Mouse (Mus musculus) CH12.LX (cell line): ENCODE data around the gene Robo2. TPM values are rescaled to one million over a fixed set of nuclear protein-coding genes. Genes with fewer than 3 reads are reported as not detected.

Experiments
- DNase-seq: peaks from one replicate; pipeline ENCODE4 v3.0.0-alpha.2; 2013; ENCODE audit errors: extremely low read depth
- H3K27ac ChIP-seq: 2 replicates; pipeline ENCODE4 v1.5.1; 2012; ENCODE audit warnings: low read depth, mild to moderate bottlenecking, control low read depth, moderate library complexity; ENCODE audit not compliant: insufficient read depth
- H3K27me3 ChIP-seq: replicated peaks from 2 replicates; pipeline ENCODE3; 2012; ENCODE audit warnings: inconsistent platforms
- H3K36me3 ChIP-seq, 2 experiments: replicated peaks in 1 of 2; 2 replicates each; pipeline versions ENCODE3 to v1.6.1; 2012; ENCODE audit warnings: inconsistent platforms in 1 of 2, low read length in 1 of 2, mild to moderate bottlenecking in 1 of 2, mixed read lengths in 1 of 2, moderate library complexity in 1 of 2; ENCODE audit not compliant: control insufficient read depth in 1 of 2, insufficient read depth in 1 of 2
- H3K4me1 ChIP-seq, 2 experiments: 2 replicates each; pipeline ENCODE4 v1.6.1; 2012; ENCODE audit warnings: inconsistent platforms in 1 of 2, moderate library complexity in 1 of 2; ENCODE audit not compliant: insufficient read depth in 2 of 2, control insufficient read depth in 1 of 2
- H3K4me2 ChIP-seq: 2 replicates; pipeline ENCODE4 v1.6.1; 2012; ENCODE audit warnings: low read depth, mild to moderate bottlenecking, control low read depth; ENCODE audit not compliant: poor library complexity, insufficient read depth, severe bottlenecking
- H3K4me3 ChIP-seq, 3 experiments: fragments of 150-350 bp in 1 of 3; sonication (generic) in 1 of 3; replicated peaks in 1 of 3; 2 replicates each; pipeline versions ENCODE3 to v1.5.1; 2011 to 2012; ENCODE audit warnings: low read depth in 2 of 3, low read length in 2 of 3, mild to moderate bottlenecking in 2 of 3, moderate library complexity in 2 of 3, control low read depth in 1 of 3, improper control_type of control experiment in 1 of 3, inconsistent platforms in 1 of 3, mixed read lengths in 1 of 3; ENCODE audit not compliant: poor library complexity in 1 of 3
- H3K79me2 ChIP-seq: replicated peaks from 2 replicates; pipeline ENCODE4 v1.6.1; 2012; ENCODE audit warnings: mild to moderate bottlenecking, moderate library complexity; ENCODE audit not compliant: control insufficient read depth, poor library complexity, insufficient read depth, severe bottlenecking; ENCODE audit errors: extremely low read depth
- H3K9ac ChIP-seq: 2 replicates; pipeline ENCODE4 v1.6.1; 2012; ENCODE audit warnings: low read depth, mild to moderate bottlenecking, control low read depth, moderate library complexity; ENCODE audit not compliant: insufficient read depth
- H3K9me3 ChIP-seq: replicated peaks from 2 replicates; pipeline ENCODE3; 2012; ENCODE audit warnings: low read length, inconsistent platforms, mixed read lengths
- BHLHE40 ChIP-seq: IDR thresholded peaks from 2 replicates; pipeline ENCODE4 v1.6.1; 2011; ENCODE audit warnings: mild to moderate bottlenecking, low read depth, low read length, improper control_type of control experiment
- CHD1 ChIP-seq: IDR thresholded peaks from 2 replicates; pipeline ENCODE4 v1.6.1; 2012; ENCODE audit warnings: low read depth, low read length, improper control_type of control experiment, inconsistent platforms
- CHD2 ChIP-seq: IDR thresholded peaks from 2 replicates; pipeline ENCODE4 v1.6.1; 2011; ENCODE audit warnings: low read length, improper control_type of control experiment
- CTCF ChIP-seq, 2 experiments: IDR thresholded peaks in 1 of 2; conservative IDR thresholded peaks in 1 of 2; 2 replicates each; pipeline ENCODE4 v1.5.1; 2011 to 2012; ENCODE audit warnings: low read depth in 2 of 2, low read length in 2 of 2, improper control_type of control experiment in 1 of 2, inconsistent platforms in 1 of 2, mild to moderate bottlenecking in 1 of 2, moderate library complexity in 1 of 2
- ELF1 ChIP-seq: IDR thresholded peaks from 2 replicates; pipeline ENCODE4 v1.6.1; 2014; ENCODE audit warnings: low read depth, mild to moderate bottlenecking, inconsistent platforms, low read length, improper control_type of control experiment
- EP300 ChIP-seq: IDR thresholded peaks from 2 replicates; pipeline ENCODE4 v1.6.1; 2011; ENCODE audit warnings: low read length, improper control_type of control experiment
- ETS1 ChIP-seq: conservative IDR thresholded peaks from 2 replicates; pipeline ENCODE4 v1.6.1; 2012; ENCODE audit warnings: low read depth, mild to moderate bottlenecking, inconsistent platforms, low read length, improper control_type of control experiment, moderate library complexity
- GABPA ChIP-seq: IDR thresholded peaks from 2 replicates; pipeline ENCODE4 v1.6.1; 2012; ENCODE audit warnings: low read depth, low read length, improper control_type of control experiment, inconsistent platforms; ENCODE audit not compliant: insufficient replicate concordance
- HCFC1 ChIP-seq: IDR thresholded peaks from 2 replicates; pipeline ENCODE4 v1.6.1; 2012; ENCODE audit warnings: low read depth, mild to moderate bottlenecking, inconsistent platforms, low read length, improper control_type of control experiment
- IRF4 ChIP-seq: IDR thresholded peaks from 2 replicates; pipeline ENCODE4 v1.6.1; 2014; ENCODE audit warnings: low read depth, mild to moderate bottlenecking, inconsistent platforms, low read length, improper control_type of control experiment
- JUN ChIP-seq: IDR thresholded peaks from 2 replicates; pipeline ENCODE4 v1.6.1; 2011; ENCODE audit warnings: low read depth, mild to moderate bottlenecking, low read length, improper control_type of control experiment, moderate library complexity; ENCODE audit not compliant: insufficient read depth
- JUND ChIP-seq: conservative IDR thresholded peaks from 2 replicates; pipeline ENCODE4 v1.6.1; 2011; ENCODE audit warnings: low read depth, low read length, improper control_type of control experiment
- KAT2A ChIP-seq: IDR thresholded peaks from 2 replicates; pipeline ENCODE4 v1.6.1; 2012; ENCODE audit warnings: low read length, improper control_type of control experiment, inconsistent platforms; ENCODE audit not compliant: insufficient replicate concordance
- MAFK ChIP-seq: IDR thresholded peaks from 2 replicates; pipeline ENCODE4 v1.6.1; 2011; ENCODE audit warnings: low read length, improper control_type of control experiment; ENCODE audit not compliant: insufficient replicate concordance
- MAX ChIP-seq: IDR thresholded peaks from 2 replicates; pipeline ENCODE4 v1.6.1; 2011; ENCODE audit warnings: low read length, improper control_type of control experiment
- MAZ ChIP-seq: IDR thresholded peaks from 2 replicates; pipeline ENCODE4 v1.6.1; 2012; ENCODE audit warnings: low read depth, mild to moderate bottlenecking, inconsistent platforms, low read length, improper control_type of control experiment, moderate library complexity
- MEF2A ChIP-seq: IDR thresholded peaks from 2 replicates; pipeline ENCODE4 v1.6.1; 2014; ENCODE audit warnings: low read depth, mild to moderate bottlenecking, inconsistent platforms, low read length, improper control_type of control experiment, borderline replicate concordance
- MXI1 ChIP-seq: IDR thresholded peaks from 2 replicates; pipeline ENCODE4 v1.6.1; 2011; ENCODE audit warnings: mild to moderate bottlenecking, low read depth, low read length, improper control_type of control experiment
- MYC ChIP-seq: IDR thresholded peaks from 2 replicates; pipeline ENCODE4 v1.6.1; 2011; ENCODE audit warnings: low read depth, mild to moderate bottlenecking, improper control_type of control experiment, low read length
- NRF1 ChIP-seq: IDR thresholded peaks from 2 replicates; pipeline ENCODE4 v1.6.1; 2014; ENCODE audit warnings: low read depth, mild to moderate bottlenecking, inconsistent platforms, low read length, improper control_type of control experiment, moderate library complexity
- PAX5 ChIP-seq: IDR thresholded peaks from 2 replicates; pipeline ENCODE4 v1.6.1; 2012; ENCODE audit warnings: low read length, inconsistent platforms, mixed read lengths
- POLR2A ChIP-seq: IDR thresholded peaks from 2 replicates; pipeline ENCODE4 v1.6.1; 2011; ENCODE audit warnings: low read depth, mild to moderate bottlenecking, improper control_type of control experiment, low read length
- RCOR1 ChIP-seq: conservative IDR thresholded peaks from 2 replicates; pipeline ENCODE4 v1.6.1; 2012; ENCODE audit warnings: low read depth, mild to moderate bottlenecking, inconsistent platforms, low read length, improper control_type of control experiment
- SIN3A ChIP-seq: IDR thresholded peaks from 2 replicates; pipeline ENCODE4 v1.6.1; 2012; ENCODE audit warnings: low read length, improper control_type of control experiment, inconsistent platforms
- TBP ChIP-seq: conservative IDR thresholded peaks from 2 replicates; pipeline ENCODE4 v1.6.1; 2011; ENCODE audit warnings: low read depth, low read length, improper control_type of control experiment
- TCF12 ChIP-seq: IDR thresholded peaks from 2 replicates; pipeline ENCODE4 v1.6.1; 2014; ENCODE audit warnings: low read depth, mild to moderate bottlenecking, inconsistent platforms, low read length, improper control_type of control experiment
- UBTF ChIP-seq: IDR thresholded peaks from 2 replicates; pipeline ENCODE4 v1.6.1; 2012; ENCODE audit warnings: low read depth, mild to moderate bottlenecking, inconsistent platforms, low read length, improper control_type of control experiment, moderate library complexity
- ZC3H11A ChIP-seq: IDR thresholded peaks from 2 replicates; pipeline ENCODE4 v1.6.1; 2012; ENCODE audit warnings: low read depth, mild to moderate bottlenecking, inconsistent platforms, low read length, improper control_type of control experiment
- ZNF384 ChIP-seq: IDR thresholded peaks from 2 replicates; pipeline ENCODE4 v1.6.1; 2012; ENCODE audit warnings: low read depth, low read length, improper control_type of control experiment, inconsistent platforms
- dilution Hi-C: fragments of 300-500 bp; cut with MboI; formaldehyde crosslinking; loops from 2 replicates; pipeline ENCODE4 v1.14.3; 2020; ENCODE audit warnings: low sequenced_read_pairs; ENCODE audit not compliant: extremely low pct_unique_long_range_greater_than_20kb, extremely low pct_ligation_motif_present
- in situ Hi-C: fragments of 300-500 bp; cut with MboI; formaldehyde crosslinking; loops from 3 replicates; pipeline ENCODE4 v1.14.3; 2019; ENCODE audit warnings: low sequenced_read_pairs, low pct_ligation_motif_present, low pct_unique_long_range_greater_than_20kb, mixed read lengths
- polyA plus RNA-seq: library from polyadenylated mRNA; unstranded; fragments of >175 nt; gene quantifications from 2 replicates; pipeline ENCODE4 v1.2.1, GENCODE M21; 2012; ENCODE audit warnings: low read depth; ENCODE audit not compliant: insufficient read length
- total RNA-seq, 2 experiments: library from RNA; depleted of rRNA; stranded (reverse); fragments of 300-350 nt in 1 of 2; fragments of >200 nt in 1 of 2; gene quantifications; 2 replicates each; pipeline ENCODE4 v1.2.3; 2012 to 2014

The Robo2 gene
- total and polyA plus RNA-seq, 3 experiments = not detected

GRCm38 (mm10) chr16:73873828-73874558 lies 537.6 kb downstream of the Robo2 start:
- Histone ChIP-seq H3K4me1 (no peaks in the 10 kb centered on the region), H3K36me3 (no peaks in the 10 kb centered on the region), H3K9ac (no peak overlapping the region), H3K27me3 (no peaks in the 10 kb centered on the region), H3K4me3 (no peak overlapping the region), H3K9me3 (peaks cover 50% of the 10 kb centered on the region), H3K27ac (no peak overlapping the region), H3K79me2 (no peaks in the 10 kb centered on the region), H3K4me2 (no peak overlapping the region)
- dilution Hi-C loops (no loop called here), in situ Hi-C loops (no loop called here)
- DNase-seq = no peak
- TF ChIP-seq GABPA (no peak), JUN (no peak), ZC3H11A (no peak), ETS1 (no peak), CTCF (conservative IDR thresholded peaks at IDR 0.05 in 1 of 2, IDR thresholded peaks at IDR 0.05 in 1 of 2; ENCODE audit: low read depth in 2 of 2, low read length in 2 of 2) (no peak), TBP (no peak), CHD2 (no peak), MAZ (no peak), JUND (no peak), HCFC1 (no peak), TCF12 (no peak), PAX5 (no peak), SIN3A (no peak), POLR2A (no peak), UBTF (no peak), IRF4 (no peak), MXI1 (no peak), MEF2A (no peak), EP300 (no peak), MAX (no peak)

- H3K9me3 ChIP-seq = peaks cover 39% of the 10 kb centered on the region
- H3K4me1 ChIP-seq = no peaks in the 10 kb centered on the region
- no peaks in the 10 kb centered on the region for H3K36me3 ChIP-seq
- no peak overlapping the region for H3K27ac ChIP-seq
- no peak overlapping the region for H3K4me3 ChIP-seq
- H3K9ac ChIP-seq = no peak overlapping the region
- dilution Hi-C loops (no loop called here), in situ Hi-C loops (no loop called here)
- no peak for DNase-seq
- H3K79me2 ChIP-seq = no peaks in the 10 kb centered on the region
- H3K4me2 ChIP-seq = no peak overlapping the region
- TF ChIP-seq ELF1 (no peak), PAX5 (no peak), TBP (no peak), KAT2A (no peak), MAZ (no peak), BHLHE40 (no peak), HCFC1 (no peak), JUN (no peak), NRF1 (no peak), ZNF384 (no peak), MAX (no peak), MYC (no peak), CHD2 (no peak), IRF4 (no peak), RCOR1 (no peak), CHD1 (no peak), GABPA (no peak), MEF2A (no peak), MAFK (no peak)
- H3K27me3 ChIP-seq = no peaks in the 10 kb centered on the region
Observed at GRCm38 (mm10) chr16:73870296-73870695, 541.3 kb downstream of the Robo2 start.
